Mouse (Mus musculus): ENCODE results near the gene Hyls1. TPM values are rescaled to one million over a fixed set of nuclear protein-coding genes. Genes with fewer than 3 reads are reported as not detected.

Gene Hyls1
- total RNA-seq, 2 experiments from 2014 or later, result 2.7 to 3.1 TPM

Other genes starting within 250 kb of the Hyls1 start
- gene Cdon, start 149.3 kb downstream of the Hyls1 start, total RNA-seq (2021), result 10 to 100 TPM in 1 of 2 experiments, 1 to 10 TPM in 1; 7.7 to 12.2 TPM
- gene Gm1113, start 52.1 kb downstream of the Hyls1 start, total RNA-seq (2021), result not detected
- 1 to 10 TPM; 1.0 to 1.1 TPM for gene Ddx25, start 11.9 kb downstream of the Hyls1 start, total RNA-seq (2021)
- 10 to 100 TPM in 1 of 2 experiments, 1 to 10 TPM in 1; 9.5 to 13.0 TPM for gene Pus3, start 11.8 kb downstream of the Hyls1 start, total RNA-seq (2021)
- under 1 TPM; 0.30 to 0.38 TPM for gene Pate2, start 114 bp downstream of the Hyls1 start, total RNA-seq (2021)
- not detected for gene Pate4, start 41.5 kb upstream of the Hyls1 start, total RNA-seq (2021)
- gene Pate3, start 77.8 kb upstream of the Hyls1 start, total RNA-seq (2021), result not detected
- gene Pate1, start 117.0 kb upstream of the Hyls1 start, total RNA-seq (2021), result not detected
- gene Gm17677, start 170.7 kb upstream of the Hyls1 start, total RNA-seq (2021), result not detected
- gene Gm17727, start 207.7 kb upstream of the Hyls1 start, total RNA-seq (2021), result not detected
- not detected for gene Gm27235, start 219.7 kb upstream of the Hyls1 start, total RNA-seq (2021)
- gene D730048I06Rik, start 219.7 kb upstream of the Hyls1 start, total RNA-seq (2021), result not detected

Measured in adrenal gland, adult 18-20 months (tissue).